Mouse (Mus musculus): ENCODE data around the gene Arhgap17. TPM values are rescaled to one million over a fixed set of nuclear protein-coding genes. Genes with fewer than 3 reads are reported as not detected.

The Arhgap17 gene
- total RNA-seq, 2 experiments from 2014 or later: 18.5 to 20.7 TPM

DNA sequence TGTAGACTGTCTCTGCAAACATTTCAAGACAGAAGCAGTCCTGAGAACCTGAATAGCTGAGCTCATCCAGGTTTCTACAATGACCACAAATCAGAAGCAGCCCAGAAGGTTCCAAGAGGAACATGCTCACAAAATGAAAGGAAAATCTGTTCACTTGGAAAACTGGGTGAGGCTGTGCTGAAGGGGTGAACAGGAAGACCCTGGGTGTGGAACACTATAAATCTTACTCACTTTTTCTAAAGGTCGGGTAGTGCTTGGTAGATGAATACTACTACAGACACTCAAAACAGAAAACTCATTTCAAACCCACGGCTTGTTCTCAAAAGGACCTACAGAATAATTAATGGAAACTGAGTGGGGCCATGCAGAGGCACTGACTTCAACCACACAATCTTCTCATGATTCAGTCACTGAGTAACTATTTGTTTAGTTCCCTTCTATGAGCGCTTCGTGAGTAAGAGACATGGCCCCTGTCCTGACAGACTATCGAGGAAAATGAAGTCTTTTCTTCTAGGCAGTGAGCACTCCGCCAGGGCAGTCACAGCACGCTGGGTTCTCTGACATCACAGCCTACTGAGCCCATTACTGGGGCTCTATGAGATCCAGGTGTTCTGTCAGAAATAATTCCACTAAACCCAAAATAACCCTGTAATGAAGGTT lies 23.0 kb downstream of the Arhgap17 start:
- intact Hi-C loops (cut with DNase I): no loop called here
- no peak for DNase-seq

GRCm38 (mm10) chr7:123345041-123345544 lies 24.6 kb downstream of the Arhgap17 start:
- DNase-seq: no peak
- intact Hi-C loops (cut with DNase I): no loop called here

- no peak for DNase-seq
- intact Hi-C loops (cut with DNase I): loop anchor here (5.0 kb wide), 1 partner anchor 33 kb away; no protein-coding TSS in a partner anchor
These were observed 25.5 kb downstream of the Arhgap17 start for GRCm38 (mm10) chr7:123344079-123344780.

- intact Hi-C loops (cut with DNase I): loop anchor here (2.0 to 5.0 kb wide), 2 partner anchors 23 to 35 kb away; no protein-coding TSS in a partner anchor
These were observed 27.8 kb downstream of the Arhgap17 start for GRCm38 (mm10) chr7:123341896-123342295.

GRCm38 (mm10) chr7:123338351-123338750 lies 31.4 kb downstream of the Arhgap17 start:
- intact Hi-C loops (cut with DNase I): no loop called here
- no peak for DNase-seq

More at GRCm38 (mm10) chr7:123341896-123342295, 27.8 kb downstream of the Arhgap17 start:
- DNase-seq: peak; percentile 45 to 53

DNA sequence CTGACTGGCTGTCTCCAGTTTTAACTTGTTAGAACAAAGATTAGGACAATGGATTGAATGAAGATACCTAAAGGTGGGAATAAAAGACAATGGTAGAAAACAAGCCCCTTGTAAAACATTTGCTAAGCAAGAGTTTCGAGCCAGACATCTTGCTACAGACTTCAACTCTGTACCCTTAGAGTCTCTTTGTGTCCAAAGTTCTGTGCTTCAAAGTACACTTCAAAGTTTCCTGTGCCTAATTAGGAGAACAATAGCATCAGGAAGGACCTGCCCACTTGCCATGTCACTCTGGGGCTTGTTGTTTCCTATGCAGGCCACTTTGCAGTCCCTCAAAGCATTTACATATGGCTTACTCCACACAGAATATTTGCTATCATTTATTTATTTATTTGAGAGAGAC lies 33.4 kb downstream of the Arhgap17 start:
- no peak for DNase-seq
- intact Hi-C loops (cut with DNase I): no loop called here

DNA sequence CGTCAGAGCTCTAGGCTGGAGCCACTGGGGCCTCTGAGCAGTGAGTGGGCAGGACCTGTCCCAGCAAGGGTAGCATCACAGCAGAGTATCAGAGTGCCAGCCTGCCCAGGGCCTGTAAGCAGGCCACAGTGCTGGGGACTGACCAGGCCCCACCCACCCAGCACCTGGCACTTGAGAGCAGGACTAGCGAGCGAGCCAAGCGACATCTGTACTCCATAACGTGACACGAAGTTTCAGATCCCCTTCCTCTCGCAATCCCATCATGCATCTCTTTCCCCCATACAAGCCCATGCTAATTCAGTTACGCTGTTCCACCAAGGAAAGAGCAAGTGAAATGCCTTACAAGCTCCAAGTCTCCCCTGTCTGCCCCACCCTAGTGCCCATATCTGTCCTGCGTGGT lies 39.2 kb downstream of the Arhgap17 start:
- intact Hi-C loops (cut with DNase I): loop anchor here (5.0 kb wide), 1 partner anchor 37 kb away; the partner anchor contains the start of genes Arhgap17 and Lcmt1
- DNase-seq: no peak

GRCm38 (mm10) chr7:123327909-123328308 lies 41.8 kb downstream of the Arhgap17 start:
- intact Hi-C loops (cut with DNase I): no loop called here
- DNase-seq: no peak

- intact Hi-C loops (cut with DNase I): no loop called here
These were observed 42.8 kb downstream of the Arhgap17 start for GRCm38 (mm10) chr7:123326901-123327300.

GRCm38 (mm10) chr7:123326062-123326461 lies 43.7 kb downstream of the Arhgap17 start:
- DNase-seq: no peak
- intact Hi-C loops (cut with DNase I): no loop called here

More at GRCm38 (mm10) chr7:123326901-123327300, 42.8 kb downstream of the Arhgap17 start:
- no peak for DNase-seq

DNA sequence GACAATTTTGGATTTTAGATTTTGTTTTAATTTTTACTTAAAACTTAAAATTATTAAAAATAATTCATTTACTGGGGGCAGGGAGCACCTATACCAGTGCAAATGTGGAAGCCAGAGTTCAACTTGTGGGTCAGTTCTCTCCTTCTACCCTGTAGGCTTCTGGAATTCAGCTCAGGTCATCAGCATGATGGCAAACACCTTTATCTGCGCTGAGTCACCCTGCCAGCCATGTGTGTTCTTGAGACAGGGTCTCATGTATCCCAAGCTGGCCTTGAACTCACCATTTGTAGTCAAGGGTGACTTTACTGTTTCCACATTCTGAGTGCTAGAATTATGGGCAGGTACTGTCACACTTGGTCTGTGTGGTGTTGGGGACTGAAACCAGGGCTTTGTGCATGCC lies 45.6 kb downstream of the Arhgap17 start:
- intact Hi-C loops (cut with DNase I): no loop called here
- no peak for DNase-seq

- DNase-seq: peak; percentile 44 to 51
- intact Hi-C loops (cut with DNase I): no loop called here
These were observed 46.3 kb downstream of the Arhgap17 start for GRCm38 (mm10) chr7:123323388-123323787.

DNA sequence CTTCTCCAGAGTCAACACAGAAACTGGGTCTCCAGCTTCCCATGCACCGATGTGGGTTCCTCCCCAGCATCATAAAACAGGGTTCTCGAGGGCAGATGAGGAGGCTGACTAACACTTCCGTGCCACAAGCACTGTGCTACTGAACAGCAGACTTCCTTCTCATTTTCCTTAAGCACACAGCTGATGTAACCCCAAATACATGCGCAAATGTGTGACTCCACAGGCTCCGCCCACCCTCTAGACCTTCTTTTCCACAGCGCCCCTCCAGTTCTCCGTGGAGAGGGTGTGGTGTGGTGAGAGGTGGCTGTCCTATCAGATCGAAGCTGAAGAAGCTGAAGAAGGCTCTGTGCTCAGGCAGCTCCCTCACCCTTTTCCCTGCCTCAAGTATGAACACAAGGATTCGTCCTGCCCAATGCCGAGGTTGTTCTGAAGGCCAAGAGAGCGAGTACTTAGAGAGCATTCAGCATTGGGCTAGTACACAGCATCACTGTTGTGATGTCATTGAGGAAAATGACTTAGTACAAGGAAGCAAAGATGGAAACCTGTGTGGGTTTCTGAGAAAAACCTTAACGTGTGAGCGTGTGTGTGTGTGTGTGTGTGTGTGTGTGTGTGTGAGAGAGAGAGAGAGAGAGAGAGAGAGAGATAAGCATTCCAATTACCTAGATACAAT lies 47.1 kb downstream of the Arhgap17 start:
- intact Hi-C loops (cut with DNase I): no loop called here
- DNase-seq: no peak

DNA sequence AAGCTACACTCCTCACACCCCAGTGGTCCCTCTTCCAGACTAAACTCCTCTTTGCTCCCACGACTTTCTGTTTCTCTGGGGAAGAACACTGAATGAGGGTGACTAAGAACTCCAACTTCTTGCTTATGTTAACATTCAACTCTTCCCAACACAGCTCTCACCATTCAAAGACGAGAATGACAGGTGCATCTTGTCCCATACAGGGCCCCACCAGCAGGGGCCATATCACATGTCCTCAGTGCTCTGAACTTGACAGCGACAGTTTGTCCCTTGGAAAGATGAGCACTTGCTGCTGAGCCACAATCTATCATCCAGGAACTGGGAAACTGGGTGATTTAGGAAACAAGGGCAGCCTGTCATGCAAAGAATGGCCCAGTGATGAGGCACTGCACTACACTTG lies 57.0 kb downstream of the Arhgap17 start:
- intact Hi-C loops (cut with DNase I): no loop called here

DNA sequence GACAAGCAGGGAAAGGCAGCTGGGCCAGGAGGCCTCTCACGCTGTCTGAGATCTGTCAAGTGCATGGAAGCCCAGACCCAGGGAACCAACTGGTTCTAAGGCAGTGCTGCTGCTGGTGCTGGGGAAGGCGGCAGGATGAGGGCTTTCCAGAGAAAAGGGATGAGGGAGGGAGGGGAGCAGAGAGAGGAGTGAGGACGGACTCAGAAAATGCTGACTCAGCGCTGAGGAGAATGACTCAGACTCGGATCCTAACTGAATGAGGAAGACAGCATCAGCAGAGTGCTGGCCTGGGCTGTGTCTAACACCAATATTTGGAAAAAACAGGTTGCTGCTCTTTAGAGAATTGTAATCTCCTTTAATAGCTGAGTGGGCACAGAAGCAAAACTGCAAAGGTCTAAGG lies 57.9 kb downstream of the Arhgap17 start:
- intact Hi-C loops (cut with DNase I): no loop called here
- no peak for DNase-seq

More for the DNA sequence above, 57.0 kb downstream of the Arhgap17 start:
- DNase-seq: no peak

GRCm38 (mm10) chr7:123307887-123308558 lies 61.7 kb downstream of the Arhgap17 start:
- DNase-seq: no peak
- intact Hi-C loops (cut with DNase I): no loop called here

GRCm38 (mm10) chr7:123307236-123307635 lies 62.5 kb downstream of the Arhgap17 start:
- intact Hi-C loops (cut with DNase I): no loop called here
- no peak for DNase-seq

DNA sequence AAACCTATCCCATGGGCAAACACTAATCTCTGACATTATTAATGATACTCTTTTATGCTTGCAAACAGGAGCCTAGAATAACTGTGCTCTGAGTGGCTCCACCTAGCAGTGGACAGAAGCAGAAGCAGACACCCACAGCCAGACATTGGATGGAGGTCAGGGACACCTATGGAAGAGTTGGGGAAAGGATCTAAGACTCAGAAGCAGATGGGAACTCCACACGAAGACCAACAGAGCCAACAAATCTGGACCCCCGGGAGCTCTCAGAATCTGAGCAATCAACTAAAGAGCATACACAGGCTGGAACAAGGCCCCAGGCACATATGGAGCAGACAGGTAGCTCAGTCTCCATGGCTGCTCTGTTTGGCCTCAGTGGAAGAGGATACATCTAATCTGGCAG lies 64.3 kb downstream of the Arhgap17 start:
- intact Hi-C loops (cut with DNase I): no loop called here
- DNase-seq: no peak

GRCm38 (mm10) chr7:123300258-123300657 lies 69.5 kb downstream of the Arhgap17 start:
- intact Hi-C loops (cut with DNase I): no loop called here
- no peak for DNase-seq

DNA sequence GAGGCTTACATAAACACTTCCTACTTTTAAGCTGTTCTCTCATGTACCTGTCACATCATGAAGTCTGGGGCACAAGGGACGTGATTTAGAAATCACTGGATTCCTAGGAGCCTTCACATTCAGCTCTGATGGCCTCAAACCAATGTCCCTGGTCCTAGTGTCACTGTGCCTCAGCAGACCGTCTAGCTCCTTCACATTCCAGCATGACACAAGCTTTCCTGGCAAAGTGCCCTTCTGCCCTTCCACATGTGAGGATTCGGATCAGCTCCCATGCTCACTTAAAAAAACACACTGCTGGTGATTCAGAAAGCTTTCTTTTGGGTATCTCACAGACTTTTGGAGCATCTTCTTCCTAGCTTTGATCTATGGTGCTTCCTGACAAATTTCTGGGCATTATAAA lies 71.5 kb downstream of the Arhgap17 start:
- intact Hi-C loops (cut with DNase I): loop anchor here (5.0 to 10.0 kb wide), 2 partner anchors 69 to 167 kb away; partner anchors contain the start of genes Aqp8, Arhgap17 and Lcmt1
- DNase-seq: peak; percentile 44 to 48
